Mouse (Mus musculus) adrenal gland, adult 8-10 months (tissue): ENCODE results near the gene Olfr1359. TPM values are rescaled to one million over a fixed set of nuclear protein-coding genes. Genes with fewer than 3 reads are reported as not detected.
A peak's percentile ranks its signal among the peaks of the same experiment; 100 is the strongest.
"Not testable (repeated sequence)": the region's sequence is repeated elsewhere in the genome, so short reads cannot be mapped to it uniquely, and the experiment has no call there.

ENCODE experiments used
- DNase-seq: peaks from one replicate; pipeline ENCODE4 v3.0.0; 2022
- total RNA-seq, 4 experiments: library from RNA; stranded (reverse); gene quantifications; 2 replicates each; pipeline ENCODE4 v1.2.4; 2022

Gene Olfr1359
- total RNA-seq, 4 experiments from 2014 or later = not detected

DNA sequence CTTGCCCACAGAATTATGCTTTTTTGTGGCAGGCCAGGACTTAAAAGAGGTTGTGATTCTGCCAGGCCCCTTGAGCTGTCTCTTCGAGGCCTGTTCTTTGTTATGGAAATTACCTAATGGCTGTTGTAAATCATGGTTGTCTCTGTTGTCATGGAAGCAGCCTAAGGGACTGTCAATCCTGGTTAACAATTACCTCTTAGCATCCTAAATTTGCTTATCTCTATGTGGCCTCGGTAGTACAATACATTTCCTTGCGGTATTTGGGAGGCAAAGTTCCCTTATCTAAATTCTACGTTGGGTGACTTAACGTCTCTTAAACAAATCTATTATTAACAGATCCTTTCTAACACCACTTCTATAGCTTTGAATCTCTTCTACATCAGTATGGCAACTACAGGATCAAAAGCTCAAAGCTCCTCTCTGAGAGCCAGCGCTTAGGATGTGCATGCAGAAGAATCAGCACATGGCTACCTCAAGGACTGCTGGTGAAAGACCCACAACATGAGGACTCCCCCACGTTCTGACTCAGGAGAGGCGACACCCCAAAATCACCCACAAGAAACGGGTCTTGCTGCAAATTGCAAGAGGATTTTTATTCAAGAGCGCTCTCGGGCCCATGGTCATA lies 30.1 kb downstream of the Olfr1359 start:
- no peak for DNase-seq

DNA sequence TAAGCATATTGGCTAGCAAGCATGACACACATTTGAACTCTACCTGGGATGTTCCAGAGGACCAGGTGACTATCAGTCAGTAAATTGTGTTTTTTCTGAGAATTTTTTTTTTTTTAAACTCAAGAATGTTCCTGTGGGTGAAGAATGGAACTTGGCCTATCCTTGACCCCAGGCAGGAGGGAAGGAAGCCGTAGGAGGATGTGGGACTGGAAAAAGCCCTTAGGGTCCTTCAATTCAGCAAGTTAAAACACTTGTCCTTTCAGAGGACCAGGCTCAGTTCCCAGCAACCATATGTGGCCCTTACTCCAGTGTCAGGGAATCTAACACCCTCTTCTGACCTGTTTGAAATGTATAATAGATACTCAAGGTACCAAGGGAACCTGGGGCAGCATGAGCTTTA lies 31.6 kb downstream of the Olfr1359 start:
- no peak for DNase-seq

DNA sequence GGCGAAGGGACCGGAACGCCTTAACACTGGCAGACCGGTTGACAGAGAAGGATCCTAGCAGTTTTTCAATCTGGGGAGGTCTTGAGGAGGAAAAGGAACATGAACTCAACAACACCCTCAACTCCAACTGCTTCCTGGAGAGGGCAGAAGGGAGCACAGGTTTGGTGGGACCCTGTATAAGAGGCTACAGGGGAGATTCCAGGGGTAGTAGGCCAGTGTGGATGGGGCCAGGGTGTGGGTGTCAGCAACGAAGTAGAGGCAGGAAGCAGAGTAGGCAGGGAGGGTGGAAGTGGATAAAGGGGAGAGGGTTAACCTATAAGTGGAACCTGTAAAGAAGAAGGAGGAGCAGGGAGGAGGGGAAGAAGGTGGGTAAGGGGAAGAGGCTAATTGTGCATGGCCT lies 35.6 kb downstream of the Olfr1359 start:
- DNase-seq = no peak

DNA sequence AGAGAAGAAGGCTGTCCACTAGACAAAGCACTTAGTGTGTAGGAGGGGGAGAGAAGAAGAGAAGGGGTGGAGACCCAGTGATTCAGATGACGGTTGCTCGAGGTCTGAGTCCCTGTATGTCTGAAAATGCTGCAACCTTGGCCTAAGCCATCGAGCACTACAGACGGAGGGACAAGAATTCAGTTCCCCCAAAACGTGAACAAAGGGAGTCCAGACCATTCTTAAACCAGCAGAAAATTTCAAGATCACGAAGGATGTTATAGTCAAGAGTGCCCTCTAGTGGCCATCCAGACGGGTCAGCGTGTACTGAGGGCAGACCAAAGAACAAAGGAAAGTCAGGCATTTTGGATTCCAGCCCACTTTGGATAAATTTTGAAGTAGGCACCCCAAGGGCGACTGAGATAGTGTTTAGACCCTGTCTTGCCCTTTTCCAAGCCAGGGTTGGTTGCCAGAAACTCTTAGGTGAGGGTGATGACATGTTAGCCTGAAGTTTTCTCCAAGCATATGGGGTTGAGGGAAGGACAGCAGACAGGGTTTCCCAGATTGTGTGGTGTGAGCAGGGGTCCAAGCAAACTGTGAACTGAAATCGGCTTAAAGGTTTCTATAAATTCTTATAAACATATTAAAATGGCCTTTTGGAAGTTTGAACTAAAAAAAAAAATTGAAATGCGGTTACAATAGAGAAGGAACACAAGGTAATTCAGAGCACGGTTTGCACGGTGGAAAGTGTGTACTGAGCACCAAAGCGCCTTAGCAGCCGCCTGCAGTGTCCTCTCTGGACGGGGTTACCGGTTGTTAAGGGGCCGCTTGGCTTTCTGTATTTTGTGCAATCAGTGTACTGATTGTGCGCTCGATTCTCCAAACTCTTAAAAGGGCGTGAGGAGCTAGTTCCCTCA lies 36.3 kb downstream of the Olfr1359 start:
- DNase-seq = peak; percentile 58

DNA sequence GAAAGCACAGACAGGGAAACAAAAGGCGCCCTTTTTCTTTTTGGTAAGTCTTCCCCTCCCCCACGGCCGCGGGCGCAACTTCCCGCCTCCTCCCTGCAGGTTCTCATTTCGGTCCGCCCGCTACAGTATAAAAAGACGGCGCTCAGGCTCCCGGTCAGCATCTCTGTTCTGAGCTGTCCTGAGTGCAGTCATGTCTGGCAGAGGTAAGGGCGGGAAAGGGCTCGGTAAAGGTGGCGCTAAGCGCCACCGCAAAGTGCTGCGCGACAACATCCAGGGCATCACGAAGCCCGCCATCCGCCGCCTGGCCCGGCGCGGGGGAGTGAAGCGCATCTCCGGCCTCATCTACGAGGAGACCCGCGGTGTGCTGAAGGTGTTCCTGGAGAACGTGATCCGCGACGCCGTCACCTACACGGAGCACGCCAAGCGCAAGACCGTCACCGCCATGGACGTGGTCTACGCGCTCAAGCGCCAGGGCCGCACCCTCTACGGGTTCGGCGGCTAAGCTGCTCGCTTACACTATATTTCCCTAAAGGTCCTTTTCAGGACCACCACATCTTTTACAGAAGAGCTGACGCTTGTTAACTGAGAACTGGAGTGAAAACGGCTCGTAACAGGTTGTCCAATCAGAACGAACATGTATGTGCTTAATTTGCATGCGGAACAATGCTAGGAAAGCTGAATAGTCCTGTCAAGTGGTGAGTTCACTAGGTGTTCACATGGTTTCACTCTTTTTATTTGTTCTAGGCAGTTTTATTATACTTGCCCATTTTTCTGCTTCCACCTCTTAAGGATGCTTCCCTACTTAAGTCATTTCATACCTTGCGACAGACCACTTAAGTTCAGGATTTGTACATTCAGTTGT lies 37.2 kb downstream of the Olfr1359 start, which contains the start of gene Hist1h4j:
Gene Hist1h4j, plus strand, starts transcription at position 159 of the 862 bp plus-strand sequence.
- DNase-seq = peak; percentile 47

DNA sequence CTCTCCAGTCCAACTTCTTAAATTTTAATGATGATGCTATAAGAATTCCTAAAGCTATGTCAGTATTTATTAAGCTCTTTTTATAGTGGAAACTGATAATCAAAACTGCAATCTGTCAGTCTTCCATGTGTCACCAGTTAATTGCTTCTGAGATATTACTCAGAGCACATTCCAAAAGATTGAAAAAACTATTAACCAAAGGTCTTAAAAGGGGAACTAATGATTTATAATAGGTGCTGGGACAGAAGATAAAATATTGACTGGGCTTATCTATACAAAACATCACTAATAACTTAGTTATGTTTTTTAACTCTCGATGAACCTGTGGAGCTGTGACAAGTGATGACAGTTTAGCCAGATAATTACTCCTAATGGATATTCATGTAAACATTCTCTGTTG lies 47.1 kb downstream of the Olfr1359 start:
- no peak for DNase-seq

DNA sequence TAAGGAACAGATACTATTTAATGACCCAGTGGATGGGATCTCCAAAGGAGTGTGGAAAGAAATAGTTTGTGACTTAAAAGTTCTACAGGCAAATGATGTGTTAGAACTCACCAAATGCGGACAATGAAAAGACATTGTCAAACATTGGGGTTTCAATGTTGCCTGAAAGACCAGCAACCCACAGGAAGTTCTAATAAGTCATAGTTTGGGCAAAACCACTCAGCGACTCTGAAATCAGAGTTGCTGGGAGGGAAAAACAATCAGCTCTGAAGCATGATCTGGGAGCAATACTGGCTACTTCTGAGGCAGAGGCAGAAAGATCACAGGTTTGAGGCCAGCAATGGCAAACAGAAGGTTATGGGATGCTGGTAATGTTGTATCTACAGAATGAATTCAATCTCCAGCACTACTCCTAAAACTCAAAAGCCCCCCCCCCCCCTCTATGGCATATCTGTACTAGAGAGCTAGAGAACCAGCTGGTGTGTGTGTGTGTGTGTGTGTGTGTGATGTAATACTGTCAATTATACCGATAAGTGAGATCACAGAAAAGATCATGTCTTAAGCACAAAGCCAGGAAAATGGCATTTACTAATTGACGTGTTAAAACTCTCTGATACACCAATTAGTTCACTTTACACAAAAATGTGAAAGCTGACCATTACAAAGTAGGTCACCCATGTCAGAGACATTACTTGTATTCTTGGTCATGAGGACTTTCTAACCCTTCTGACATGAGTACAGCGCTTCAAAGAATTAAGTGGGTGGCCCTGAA lies 51.7 kb downstream of the Olfr1359 start:
- no peak for DNase-seq

GRCm38 (mm10) chr13:21750159-21751017 lies 52.5 kb downstream of the Olfr1359 start, which contains the start of gene Hist1h4k:
Gene Hist1h4k, minus strand, starts transcription at chr13:21750505.
- DNase-seq = peak; percentile 83

DNA sequence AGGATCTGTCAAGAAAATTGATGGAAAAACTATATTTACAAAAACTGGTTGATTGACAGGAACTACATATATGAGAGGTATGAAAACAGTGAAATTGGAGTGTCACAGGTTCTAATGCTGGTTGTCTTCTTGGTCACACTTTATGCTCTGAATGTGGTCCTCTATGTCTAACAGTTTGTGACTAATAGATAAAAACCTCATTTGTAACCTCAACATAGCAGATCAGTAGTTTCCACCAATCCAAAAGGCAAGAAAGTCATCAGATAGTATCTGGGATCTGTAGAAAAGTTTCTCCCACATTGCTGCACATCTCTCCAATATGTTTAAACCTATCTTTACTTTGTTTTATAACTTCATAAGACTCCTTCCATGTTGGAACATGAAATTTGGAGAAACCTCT lies 53.5 kb downstream of the Olfr1359 start:
- no peak for DNase-seq

GRCm38 (mm10) chr13:21751827-21752226 lies 53.9 kb downstream of the Olfr1359 start:
- DNase-seq = no peak

- no peak for DNase-seq
Measured at GRCm38 (mm10) chr13:21752356-21752755, 54.4 kb downstream of the Olfr1359 start.

GRCm38 (mm10) chr13:21753051-21753523 lies 55.2 kb downstream of the Olfr1359 start:
- no peak for DNase-seq

- DNase-seq = peak; percentile 53
Measured at GRCm38 (mm10) chr13:21753524-21754285, 55.8 kb downstream of the Olfr1359 start, which contains the start of the genes Hist1h2ak and Hist1h2bn. Gene Hist1h2ak, minus strand, starts transcription at chr13:21753827. Gene Hist1h2bn, plus strand, starts transcription at chr13:21754123.

GRCm38 (mm10) chr13:21754294-21755001 lies 56.5 kb downstream of the Olfr1359 start:
- not testable (repeated sequence) for DNase-seq

- DNase-seq = no peak
Measured at GRCm38 (mm10) chr13:21755707-21756106, 57.8 kb downstream of the Olfr1359 start.
